26 mouse cellular contexts compared by ENCODE assay signal in genomic region chr16:22842871-22843270, GRCm38 (mm10). TPM values are rescaled to one million over a fixed set of nuclear protein-coding genes. Genes with fewer than 3 reads are reported as not detected.
DNase-seq lines count a peak whose midpoint lies in the region; ATAC-seq and TF ChIP-seq lines count a peak whose summit lies in the region.
"Had no signal": no experiment of that assay in that cellular context is flagged by ENCODE, and none has a peak within 500 bp of the region (broad histone marks: within the 10 kb centered on the region; RNA-seq: fewer than 3 reads in every experiment).

No protein-coding gene starts in this region.

- no peaks in the 10 kb centered on the region for H3K9me3 ChIP-seq in liver, embryonic 15.5 days (replicated peaks)
- no peaks in the 10 kb centered on the region for H3K9me3 ChIP-seq in intestine, embryonic 16.5 days (ENCODE audit: control insufficient read depth, low read length)
- no peaks in the 10 kb centered on the region for H3K9me3 ChIP-seq in liver, postnatal 0 days (ENCODE audit: low read length)
- H3K9me3 ChIP-seq in forebrain, embryonic 11.5 days (ENCODE audit: control insufficient read depth, low read length), result no peaks in the 10 kb centered on the region
- H3K9me3 ChIP-seq: forebrain, embryonic 10.5 days; hindbrain, embryonic 12.5 days; hindbrain, embryonic 15.5 days had no signal

- peak; percentile 40 for TF ChIP-seq EP300 in liver, postnatal 0 days (IDR thresholded peaks at IDR 0.05; ENCODE audit: low read depth)

- H3K4me1 ChIP-seq in liver, embryonic 15.5 days (replicated peaks), result peaks cover 34% of the 10 kb centered on the region
- H3K4me1 ChIP-seq in intestine, embryonic 16.5 days (ENCODE audit: control insufficient read depth, insufficient read depth, low read length), result peaks cover 10% of the 10 kb centered on the region
- H3K4me1 ChIP-seq in liver, postnatal 0 days (ENCODE audit: insufficient read depth), result peaks cover 16% of the 10 kb centered on the region
- H3K4me1 ChIP-seq in forebrain, embryonic 11.5 days (replicated peaks; ENCODE audit: control insufficient read depth, insufficient read depth, low read length), result 0 out of 2 replicates have a peak, but pooled peaks cover 2% of the 10 kb centered on the region

- H3K36me3 ChIP-seq in liver, embryonic 15.5 days (replicated peaks), result peaks cover 53% of the 10 kb centered on the region
- no peaks in the 10 kb centered on the region for H3K36me3 ChIP-seq in intestine, embryonic 16.5 days (ENCODE audit: control insufficient read depth, insufficient read depth, low read length)
- peaks cover 22% of the 10 kb centered on the region for H3K36me3 ChIP-seq in liver, postnatal 0 days (replicated peaks; ENCODE audit: insufficient read depth, low read length)
- H3K36me3 ChIP-seq in forebrain, embryonic 11.5 days (ENCODE audit: control insufficient read depth, insufficient read depth, low read length), result no peaks in the 10 kb centered on the region

- H3K4me3 ChIP-seq in liver, embryonic 15.5 days (replicated peaks), result no peak overlapping the region
- no peak overlapping the region for H3K4me3 ChIP-seq in intestine, embryonic 16.5 days (ENCODE audit: low read length)
- no peak overlapping the region for H3K4me3 ChIP-seq in liver, postnatal 0 days (ENCODE audit: low read depth, low read length)
- no peak overlapping the region for H3K4me3 ChIP-seq in forebrain, embryonic 11.5 days (ENCODE audit: low read depth, low read length)
- H3K4me3 ChIP-seq: forebrain, embryonic 10.5 days; gastrocnemius, adult 2 months; hindbrain, embryonic 12.5 days; hindbrain, embryonic 15.5 days had no signal

- no peak overlapping the region for H3K27ac ChIP-seq in liver, embryonic 15.5 days (replicated peaks)
- H3K27ac ChIP-seq in intestine, embryonic 16.5 days (ENCODE audit: low read length), result no peak overlapping the region
- peak overlapping the region; percentile 81 for H3K27ac ChIP-seq in liver, postnatal 0 days (ENCODE audit: low read depth)
- no peak overlapping the region for H3K27ac ChIP-seq in forebrain, embryonic 11.5 days (ENCODE audit: low read depth, low read length)
- H3K27ac ChIP-seq: forebrain, embryonic 10.5 days; gastrocnemius, adult 2 months; hindbrain, embryonic 12.5 days; hindbrain, embryonic 15.5 days had no signal

- TF ChIP-seq CTCF in liver, postnatal 0 days (IDR thresholded peaks at IDR 0.05; ENCODE audit: low read depth), result no peak

- H3K9ac ChIP-seq in liver, embryonic 15.5 days, result no peak overlapping the region
- H3K9ac ChIP-seq in intestine, embryonic 16.5 days (ENCODE audit: low read depth, low read length), result no peak overlapping the region
- no peak overlapping the region for H3K9ac ChIP-seq in liver, postnatal 0 days (replicated peaks)
- no peak overlapping the region for H3K9ac ChIP-seq in forebrain, embryonic 11.5 days (ENCODE audit: low read length)
- H3K9ac ChIP-seq: forebrain, postnatal 0 days; hindbrain, embryonic 12.5 days; hindbrain, embryonic 15.5 days had no signal

- no peak for DNase-seq in liver
- peak; percentile 20 for DNase-seq in liver, postnatal 0 days
- no peak for DNase-seq in forebrain, embryonic 11.5 days (ENCODE audit: low spot score)
- DNase-seq in retina, postnatal 1 day, result no peak
- DNase-seq: adrenal gland, adult 2 months; adrenal gland, postnatal 14 days; cerebellum, adult 11 months; cerebellum, adult 2 months; cerebellum, postnatal 14 days; forebrain, postnatal 0 days; gastrocnemius, adult 2 months; gastrocnemius, postnatal 14 days; heart, adult 11 months had no signal

- H3K27me3 ChIP-seq in liver, embryonic 15.5 days, result no peaks in the 10 kb centered on the region
- no peaks in the 10 kb centered on the region for H3K27me3 ChIP-seq in intestine, embryonic 16.5 days (replicated peaks; ENCODE audit: control insufficient read depth, insufficient read depth, low read length)
- no peaks in the 10 kb centered on the region for H3K27me3 ChIP-seq in liver, postnatal 0 days (ENCODE audit: insufficient read depth, low read length)
- no peaks in the 10 kb centered on the region for H3K27me3 ChIP-seq in forebrain, embryonic 11.5 days (ENCODE audit: control insufficient read depth, insufficient read depth, low read length)
- H3K27me3 ChIP-seq: hindbrain, embryonic 12.5 days; hindbrain, embryonic 15.5 days had no signal

- H3K4me2 ChIP-seq in liver, embryonic 15.5 days, result no peak overlapping the region
- no peak overlapping the region for H3K4me2 ChIP-seq in intestine, embryonic 16.5 days (ENCODE audit: low read depth, low read length)
- H3K4me2 ChIP-seq in liver, postnatal 0 days (ENCODE audit: low read depth, low read length), result no peak overlapping the region
- H3K4me2 ChIP-seq in forebrain, embryonic 11.5 days (ENCODE audit: low read depth, low read length, severe bottlenecking), result no peak overlapping the region
- H3K4me2 ChIP-seq: heart, embryonic 11.5 days; hindbrain, embryonic 12.5 days had no signal

- ATAC-seq in liver, embryonic 15.5 days (ENCODE audit: insufficient read depth), result peak; percentile 35; the same call in 1 of the 2 replicates
- ATAC-seq in intestine, embryonic 16.5 days, result peak; percentile 57
- peak; percentile 66 for ATAC-seq in liver, postnatal 0 days
- ATAC-seq in forebrain, embryonic 11.5 days (replicated peaks; ENCODE audit: low FRiP score), result no peak
- ATAC-seq: CD4-positive, CD25-positive, alpha-beta regulatory T cell, adult 4 months; forebrain, embryonic 14.5 days; forebrain, postnatal 0 days had no signal

- WGBS in liver, embryonic 15.5 days (ENCODE audit: insufficient replicate concordance), result 84% methylated on average over 5 of the region's 5 CpGs
- WGBS in intestine, embryonic 16.5 days, result 83% methylated on average over 5 of the region's 5 CpGs
- WGBS in liver, postnatal 0 days (ENCODE audit: insufficient replicate concordance), result 76% methylated on average over 5 of the region's 5 CpGs
- WGBS in forebrain, embryonic 11.5 days, result 92% methylated on average over 5 of the region's 5 CpGs

RNA-seq across cellular contexts. Expression of gene Tbccd1, which starts 14.6 kb away (rescaled TPM):
- polyA plus RNA-seq in liver, embryonic 15.5 days (2015; fragmentation: Nextera tagmentation; extraction: Ambion mirVana), result 22.9 and 27.6 TPM in 2 replicates
- 31.0 and 31.6 TPM in 2 replicates for polyA plus RNA-seq in intestine, embryonic 16.5 days (2015; fragmentation: Nextera tagmentation; extraction: Ambion mirVana)
- polyA plus RNA-seq in liver, postnatal 0 days (2015; fragmentation: Nextera tagmentation; extraction: Ambion mirVana), result 13.7 and 14.6 TPM in 2 replicates
- polyA plus RNA-seq in forebrain, embryonic 11.5 days (2014; fragmentation: Nextera tagmentation; extraction: Ambion mirVana), result 35.0 and 37.0 TPM in 2 replicates

RNA-seq across cellular contexts. Expression of gene Dnajb11, which starts 14.8 kb away (rescaled TPM):
- 58.3 and 60.7 TPM in 2 replicates for polyA plus RNA-seq in liver, embryonic 15.5 days (2015; fragmentation: Nextera tagmentation; extraction: Ambion mirVana)
- polyA plus RNA-seq in intestine, embryonic 16.5 days (2015; fragmentation: Nextera tagmentation; extraction: Ambion mirVana), result 118 and 129 TPM in 2 replicates
- 48.9 and 50.3 TPM in 2 replicates for polyA plus RNA-seq in liver, postnatal 0 days (2015; fragmentation: Nextera tagmentation; extraction: Ambion mirVana)
- polyA plus RNA-seq in forebrain, embryonic 11.5 days (2014; fragmentation: Nextera tagmentation; extraction: Ambion mirVana), result 95.6 and 97.3 TPM in 2 replicates

RNA-seq across cellular contexts. Expression of gene Crygs, which starts 31.5 kb away (rescaled TPM):
- 0.16 and 0.22 TPM in 2 replicates for polyA plus RNA-seq in liver, embryonic 15.5 days (2015; fragmentation: Nextera tagmentation; extraction: Ambion mirVana)
- polyA plus RNA-seq in intestine, embryonic 16.5 days (2015; fragmentation: Nextera tagmentation; extraction: Ambion mirVana), result not detected in 2 replicates
- polyA plus RNA-seq in liver, postnatal 0 days (2015; fragmentation: Nextera tagmentation; extraction: Ambion mirVana), result not detected in 2 replicates
- not detected in 2 replicates for polyA plus RNA-seq in forebrain, embryonic 11.5 days (2014; fragmentation: Nextera tagmentation; extraction: Ambion mirVana)
- polyA plus RNA-seq: adrenal gland, adult 2 months; C2C12; CD4-positive, CD25-positive, alpha-beta regulatory T cell, adult 4 months; embryonic facial prominence, embryonic 14.5 days; forebrain, embryonic 10.5 days; forebrain, embryonic 14.5 days; heart, embryonic 14.5 days; heart, postnatal 0 days; hindbrain, embryonic 12.5 days; hindbrain, embryonic 15.5 days had no signal

RNA-seq across cellular contexts. Expression of gene Ahsg, which starts 48.2 kb away (rescaled TPM):
- polyA plus RNA-seq in liver, embryonic 15.5 days (2015; fragmentation: Nextera tagmentation; extraction: Ambion mirVana), result 2,676 and 4,109 TPM in 2 replicates
- 24.4 and 59.9 TPM in 2 replicates for polyA plus RNA-seq in intestine, embryonic 16.5 days (2015; fragmentation: Nextera tagmentation; extraction: Ambion mirVana)
- 25,564 and 27,060 TPM in 2 replicates for polyA plus RNA-seq in liver, postnatal 0 days (2015; fragmentation: Nextera tagmentation; extraction: Ambion mirVana)
- not detected in 2 replicates for polyA plus RNA-seq in forebrain, embryonic 11.5 days (2014; fragmentation: Nextera tagmentation; extraction: Ambion mirVana)
- polyA plus RNA-seq: C2C12; CD4-positive, CD25-positive, alpha-beta regulatory T cell, adult 4 months; cerebellum, adult 2 months; embryonic facial prominence, embryonic 11.5 days; embryonic facial prominence, embryonic 14.5 days; forebrain, embryonic 10.5 days; forebrain, embryonic 14.5 days; forebrain, postnatal 0 days; hindbrain, embryonic 12.5 days had no signal
